Mouse (Mus musculus) urinary bladder, postnatal 25 days (tissue): ENCODE data around the gene Tbx3.

ENCODE experiments used
- DNase-seq: peaks from one replicate; pipeline ENCODE4 v3.0.0; 2022; ENCODE audit warnings: low spot score

The Tbx3 gene

DNA sequence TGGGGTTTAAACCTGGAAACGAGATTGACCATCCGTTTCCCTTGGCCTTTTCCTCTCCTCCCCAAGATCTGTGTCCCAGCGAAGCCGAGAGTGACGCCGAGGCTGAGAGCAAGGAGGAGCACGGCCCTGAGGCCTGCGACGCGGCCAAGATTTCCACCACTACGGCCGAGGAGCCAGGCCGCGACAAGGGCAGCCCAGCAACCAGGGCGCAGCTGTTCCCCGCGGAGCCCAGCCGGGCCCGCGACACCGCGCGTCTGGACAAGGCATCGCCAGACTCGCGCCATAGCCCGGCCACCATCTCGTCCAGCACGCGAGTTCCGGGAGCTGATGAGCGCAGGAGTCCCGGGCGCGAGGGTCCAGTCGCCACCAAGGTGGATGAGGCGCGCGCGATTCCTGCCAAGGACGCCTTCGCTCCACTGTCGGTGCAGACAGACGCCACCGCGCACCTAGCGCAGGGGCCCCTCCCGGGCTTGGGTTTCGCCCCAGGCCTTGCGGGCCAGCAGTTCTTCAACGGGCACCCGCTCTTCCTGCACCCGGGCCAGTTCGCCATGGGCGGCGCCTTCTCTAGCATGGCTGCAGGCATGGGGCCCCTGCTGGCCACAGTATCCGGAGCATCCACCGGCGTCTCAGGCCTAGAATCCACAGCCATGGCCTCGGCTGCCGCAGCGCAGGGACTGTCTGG, 10.0 kb downstream of the Tbx3 start:
- DNase-seq, result peak; percentile 37

DNA sequence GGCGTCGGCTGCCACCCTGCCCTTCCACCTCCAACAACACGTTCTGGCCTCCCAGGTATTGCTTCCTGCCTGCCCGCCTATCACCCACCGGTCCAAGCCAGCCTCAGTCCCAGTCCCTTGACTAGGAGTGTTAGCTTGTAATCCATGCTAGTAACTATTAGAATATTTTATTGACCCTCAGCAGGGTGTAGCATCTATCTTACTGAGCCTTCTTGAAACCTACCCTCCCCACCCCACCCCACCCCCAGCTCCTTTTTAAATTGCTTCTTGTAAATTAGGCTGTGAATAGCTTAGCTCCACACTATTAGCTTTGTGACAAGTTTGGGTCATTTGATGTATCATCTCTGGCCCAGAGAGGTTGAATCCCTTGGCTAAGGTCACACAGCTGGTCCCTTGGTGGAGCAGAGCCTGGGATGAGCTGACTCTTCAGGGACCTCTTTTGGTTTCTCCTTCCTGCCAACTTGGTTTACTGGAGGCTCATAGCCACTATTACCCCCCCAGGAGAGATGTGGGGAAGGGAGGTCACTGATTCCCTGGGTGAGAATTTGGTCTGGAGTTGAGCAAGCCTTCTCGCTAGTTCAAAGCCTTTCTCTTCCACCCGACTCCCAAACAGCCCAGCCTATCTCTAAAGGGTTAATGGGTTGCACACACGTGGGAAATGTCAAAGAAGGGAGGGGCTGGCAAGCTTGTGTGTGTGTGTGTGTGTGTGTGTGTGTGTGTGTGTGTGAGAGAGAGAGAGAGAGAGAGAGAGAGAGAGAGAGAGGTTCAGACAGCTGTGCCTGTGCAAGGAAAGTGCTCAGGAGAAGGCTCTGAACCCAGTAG, 10.8 kb downstream of the Tbx3 start:
- DNase-seq, result peak; percentile 20

DNA sequence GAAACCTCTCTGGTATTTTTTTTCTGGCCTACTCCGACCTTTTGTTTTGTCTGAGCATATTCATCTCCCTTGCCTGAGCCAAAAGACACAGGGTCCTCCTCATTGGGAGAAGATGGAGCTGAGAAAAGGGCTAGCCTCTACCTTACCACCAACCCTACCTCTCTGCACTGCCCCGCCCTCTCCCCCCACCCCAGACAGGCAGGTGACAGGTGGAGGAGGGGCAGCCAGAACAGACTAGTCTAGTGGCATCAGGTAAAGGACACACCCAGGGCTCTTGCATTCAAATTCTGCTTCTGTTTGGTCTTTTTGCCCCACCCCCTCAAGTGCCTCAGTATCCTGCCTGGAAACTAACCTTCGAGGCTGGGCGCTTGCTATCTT, 11.4 kb downstream of the Tbx3 start:
- peak; percentile 29 for DNase-seq

DNA sequence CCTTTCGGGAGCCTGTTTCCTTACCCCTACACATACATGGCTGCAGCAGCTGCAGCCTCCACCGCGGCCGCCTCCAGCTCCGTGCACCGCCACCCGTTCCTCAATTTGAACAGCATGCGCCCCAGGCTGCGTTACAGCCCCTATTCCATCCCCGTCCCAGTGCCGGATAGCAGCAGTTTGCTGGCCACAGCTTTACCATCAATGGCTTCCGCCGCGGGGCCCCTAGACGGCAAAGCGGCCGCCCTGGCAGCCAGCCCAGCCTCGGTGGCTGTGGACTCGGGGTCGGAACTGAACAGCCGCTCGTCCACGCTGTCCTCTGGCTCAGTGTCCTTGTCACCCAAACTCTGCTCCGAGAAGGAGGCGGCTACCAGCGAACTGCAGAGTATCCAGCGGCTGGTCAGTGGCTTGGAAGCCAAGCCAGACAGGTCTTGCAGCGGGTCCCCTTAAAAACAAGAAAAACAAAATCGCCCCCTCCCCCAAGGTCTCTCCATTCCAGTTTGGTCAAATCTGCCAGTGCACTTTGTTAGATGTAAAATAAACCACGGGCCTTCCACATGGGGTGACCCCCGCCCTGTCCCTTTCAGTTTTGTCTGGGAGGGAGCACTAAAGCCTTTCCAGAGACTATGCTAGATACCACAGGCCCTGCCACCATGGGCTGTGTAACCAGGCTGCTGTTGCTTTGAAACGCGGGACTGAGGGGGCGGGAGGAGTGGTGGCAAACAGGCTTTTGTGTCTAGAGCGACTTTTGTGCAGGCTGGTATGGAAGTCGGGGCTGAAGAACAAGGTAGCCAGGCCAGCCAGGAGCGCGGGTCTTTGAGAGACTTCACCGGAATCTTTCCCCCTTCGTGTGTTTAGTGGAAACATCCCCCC, 12.4 kb downstream of the Tbx3 start:
- peak; percentile 39 for DNase-seq

DNA sequence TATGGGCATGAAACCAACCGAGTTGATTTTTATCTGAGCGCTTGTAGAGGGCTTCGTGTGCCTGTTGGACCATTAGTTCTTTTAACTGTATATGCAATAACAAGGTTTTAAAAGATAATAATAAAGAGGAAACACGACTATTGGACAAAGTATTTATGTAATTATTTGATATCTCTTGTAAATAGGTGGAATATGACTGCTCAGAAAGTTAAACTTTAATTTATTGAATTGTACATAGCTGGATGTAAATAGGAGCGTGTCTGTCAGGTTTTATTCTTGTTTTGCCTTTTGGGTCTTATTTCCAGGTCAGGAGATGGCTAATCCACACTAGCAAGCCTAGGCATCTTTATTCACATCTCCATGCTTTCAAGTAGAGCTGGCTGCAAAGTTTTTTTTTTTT, 13.4 kb downstream of the Tbx3 start:
- no peak for DNase-seq

DNA sequence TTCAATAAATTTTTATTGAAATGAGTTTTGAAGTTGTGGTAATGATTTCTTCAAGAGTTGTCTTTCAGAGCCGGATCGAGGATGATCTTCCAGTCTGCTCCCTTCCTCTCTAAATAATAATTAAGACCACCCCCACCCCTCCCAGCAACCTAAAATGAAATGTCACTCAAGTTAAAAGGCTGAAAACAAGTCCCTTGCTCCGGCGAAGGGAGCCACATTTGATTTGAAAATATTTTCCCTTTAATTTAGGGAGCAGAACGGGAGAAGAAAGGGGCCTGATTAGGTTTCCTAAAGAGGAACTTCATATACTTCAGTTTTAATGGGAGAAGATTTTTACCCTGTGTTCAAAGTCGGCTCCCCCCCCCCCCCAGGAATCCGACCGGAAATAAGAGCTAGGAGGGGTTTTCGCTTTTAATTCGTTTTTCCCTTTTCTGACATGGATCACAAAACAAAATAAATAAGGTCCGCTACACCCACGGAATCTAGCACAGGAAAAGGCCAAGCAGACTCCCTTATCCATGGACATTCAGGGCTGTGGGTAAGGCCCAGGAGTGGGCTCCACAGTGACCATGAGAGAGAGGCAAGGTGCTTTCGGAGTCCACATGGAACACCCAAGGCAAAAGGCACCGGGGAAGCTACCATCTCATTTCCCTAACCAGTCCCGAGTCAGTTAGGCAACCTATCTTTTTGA, 14.4 kb downstream of the Tbx3 start:
- DNase-seq, result peak; percentile 22

DNA sequence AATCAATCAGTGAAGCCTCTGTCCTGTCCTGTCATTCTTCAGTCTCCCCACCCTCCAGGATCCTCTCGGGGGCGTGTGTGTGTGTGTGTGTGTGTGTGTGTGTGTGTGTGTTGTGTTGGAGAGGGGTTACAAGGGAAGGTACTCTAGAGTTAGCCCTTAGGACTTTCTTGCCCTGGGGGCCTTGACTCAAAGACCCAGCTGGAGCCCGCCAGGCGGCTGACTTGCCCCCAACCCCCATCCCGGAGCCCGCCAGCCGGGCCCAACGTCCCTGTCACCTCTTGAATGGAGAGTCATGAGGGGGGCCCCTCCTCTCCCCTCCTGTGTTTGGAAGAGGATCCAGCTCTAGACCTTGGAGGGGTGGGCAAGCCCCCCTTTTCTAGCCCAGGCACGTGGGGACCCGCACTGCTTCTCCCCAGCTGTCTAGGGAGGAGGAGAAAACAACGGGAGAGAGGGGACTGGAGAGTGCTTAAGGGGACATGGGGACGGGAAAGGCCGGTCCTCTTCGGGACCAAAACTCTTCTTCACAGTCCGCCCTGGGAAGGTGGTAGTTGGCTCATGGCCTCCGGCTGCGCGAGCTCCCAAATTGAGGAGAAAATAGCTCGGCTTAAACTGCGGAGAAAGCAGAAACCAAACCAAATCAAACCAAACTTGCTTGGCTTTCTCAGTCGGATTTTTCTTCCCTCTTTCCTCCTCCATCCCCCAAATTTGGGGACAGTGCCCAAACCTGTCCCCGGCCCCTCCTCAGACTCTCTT, 15.2 kb downstream of the Tbx3 start:
- peak; percentile 35 for DNase-seq

DNA sequence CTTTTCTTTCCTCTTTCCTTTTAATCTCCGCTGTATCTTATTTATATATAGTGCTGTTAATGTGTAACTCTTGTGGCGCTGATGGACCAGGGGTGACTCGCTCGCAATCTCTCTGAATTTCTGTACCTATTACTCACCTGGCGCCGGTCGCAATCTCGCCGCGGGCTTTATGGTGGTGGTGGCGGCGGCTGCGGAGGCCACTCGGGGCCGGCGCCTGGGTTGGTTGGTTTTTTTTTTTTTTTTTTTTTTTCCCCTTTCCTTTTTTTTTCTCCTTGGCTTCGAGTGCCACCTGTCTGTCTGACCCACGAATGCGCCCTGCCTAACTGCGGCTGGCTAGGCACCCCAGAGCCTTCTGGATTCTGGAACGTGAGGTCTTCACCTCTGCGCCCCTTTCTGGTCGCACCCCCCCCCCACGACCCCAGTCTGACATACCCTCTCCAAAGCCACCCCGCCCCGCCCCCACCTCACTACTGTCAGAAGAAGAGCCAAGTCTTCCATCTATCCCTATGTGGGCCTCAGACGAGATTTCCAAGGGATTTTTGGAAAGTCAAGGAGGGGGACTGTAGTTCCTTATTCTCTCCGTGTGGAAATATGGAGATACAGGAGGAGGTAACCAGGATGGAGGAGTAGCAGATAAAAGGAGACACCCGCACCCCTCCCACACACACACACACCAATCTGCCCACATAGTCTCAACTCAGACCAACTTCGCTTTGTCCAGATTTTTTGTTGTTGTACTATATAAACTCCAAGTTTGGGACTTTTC, 15.9 kb downstream of the Tbx3 start:
- peak; percentile 54 for DNase-seq

DNA sequence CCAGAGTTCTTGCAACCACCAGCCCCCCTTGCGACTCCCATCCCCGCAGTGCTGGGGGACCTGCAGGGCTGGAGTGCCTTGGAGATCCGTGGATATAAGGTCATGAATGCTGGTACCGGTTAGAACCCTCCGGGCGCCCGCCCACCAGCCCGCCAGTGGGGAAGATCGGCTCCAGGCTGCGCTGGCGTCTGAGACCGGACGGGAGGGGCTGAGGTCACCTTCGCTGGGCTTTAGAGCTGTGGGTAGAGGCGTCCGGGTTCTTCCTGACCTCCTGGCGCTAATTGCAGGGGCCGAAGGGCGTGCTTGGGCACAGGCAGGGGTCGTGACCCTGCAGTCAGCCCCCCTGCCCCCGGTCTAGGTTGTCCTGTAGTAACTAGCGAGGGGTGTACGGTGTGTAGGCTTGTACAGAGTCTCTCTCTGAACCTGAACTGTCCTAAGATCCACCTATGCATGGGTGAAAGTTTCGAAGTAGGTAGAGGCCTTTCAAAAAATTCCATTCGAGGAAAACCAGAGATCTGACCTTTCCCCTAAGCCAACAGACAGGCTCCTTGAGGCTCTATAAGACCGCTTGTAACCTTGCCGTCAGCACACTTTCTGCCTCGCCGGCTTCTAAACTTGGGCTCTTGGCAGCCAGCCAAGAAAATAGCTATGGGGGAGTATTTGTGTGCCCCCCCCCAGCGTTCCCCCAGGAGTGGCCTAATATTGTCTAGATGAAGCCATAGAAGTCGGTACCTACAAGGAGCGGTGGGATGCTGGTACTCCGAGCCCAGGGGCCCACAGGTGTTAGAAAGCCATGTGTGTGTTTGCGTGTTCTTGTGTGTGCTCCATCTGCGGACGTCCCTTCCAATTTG, 16.8 kb downstream of the Tbx3 start:
- peak; percentile 40 for DNase-seq

DNA sequence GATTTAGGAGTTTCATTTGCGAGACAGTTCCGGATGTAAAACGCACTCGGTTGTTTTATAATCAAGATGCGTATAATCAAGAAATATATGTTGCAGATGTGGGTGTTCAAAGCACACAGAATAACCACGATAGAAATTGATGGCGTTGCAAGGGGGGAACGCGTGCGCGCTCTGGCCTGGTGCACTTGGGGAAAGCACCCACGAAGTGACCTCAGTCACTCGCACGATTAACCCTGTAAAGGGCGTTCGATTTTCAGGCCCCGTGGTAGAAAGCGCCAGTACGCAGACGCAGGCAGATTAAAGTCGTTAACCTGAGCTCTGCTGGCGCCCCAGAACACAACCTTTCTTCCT, 17.4 kb downstream of the Tbx3 start:
- no peak for DNase-seq

DNA sequence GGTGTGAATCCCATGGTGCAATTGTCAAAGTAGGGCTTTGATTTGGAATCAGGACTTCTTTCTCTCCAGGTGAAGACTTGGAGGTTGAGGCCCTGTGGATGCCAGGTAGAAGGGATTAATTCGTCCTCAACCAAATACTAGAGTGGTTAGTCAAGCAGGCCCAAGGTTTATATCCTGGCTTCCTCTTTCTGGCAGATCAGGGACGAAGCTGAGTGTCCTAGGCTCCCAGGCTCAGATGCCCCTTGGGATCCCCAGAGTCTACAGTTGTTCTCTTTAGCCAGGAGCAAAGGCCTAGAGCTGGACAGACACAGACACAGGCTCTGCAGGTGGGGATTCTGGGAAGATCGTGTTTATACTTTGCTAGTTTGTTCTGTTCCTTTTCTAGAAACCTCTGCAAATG, 17.8 kb downstream of the Tbx3 start:
- no peak for DNase-seq

DNA sequence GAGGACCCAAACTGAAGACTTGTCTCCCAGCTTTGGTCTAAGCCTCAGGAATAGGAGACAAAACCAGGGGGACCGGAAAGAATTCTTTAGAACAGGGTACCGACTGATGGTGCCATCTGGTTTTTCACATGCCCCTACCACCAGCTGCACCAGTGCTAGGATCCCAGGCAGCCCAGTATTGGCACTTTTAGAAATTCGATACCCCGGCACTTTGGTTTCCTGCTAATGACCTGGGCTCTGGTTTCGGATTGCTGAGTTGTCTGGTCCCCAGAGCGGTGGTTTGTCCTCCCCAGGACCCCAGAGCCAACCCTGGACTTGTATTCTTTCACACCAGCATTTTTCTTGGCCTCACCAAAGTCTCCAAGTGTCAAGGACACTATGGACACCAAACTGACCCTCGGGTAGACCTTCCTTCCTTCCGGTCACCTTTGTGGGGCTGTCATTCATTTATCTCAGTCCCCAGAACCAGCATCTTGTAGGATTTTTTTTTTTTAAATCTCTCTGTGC, 18.5 kb downstream of the Tbx3 start:
- no peak for DNase-seq

DNA sequence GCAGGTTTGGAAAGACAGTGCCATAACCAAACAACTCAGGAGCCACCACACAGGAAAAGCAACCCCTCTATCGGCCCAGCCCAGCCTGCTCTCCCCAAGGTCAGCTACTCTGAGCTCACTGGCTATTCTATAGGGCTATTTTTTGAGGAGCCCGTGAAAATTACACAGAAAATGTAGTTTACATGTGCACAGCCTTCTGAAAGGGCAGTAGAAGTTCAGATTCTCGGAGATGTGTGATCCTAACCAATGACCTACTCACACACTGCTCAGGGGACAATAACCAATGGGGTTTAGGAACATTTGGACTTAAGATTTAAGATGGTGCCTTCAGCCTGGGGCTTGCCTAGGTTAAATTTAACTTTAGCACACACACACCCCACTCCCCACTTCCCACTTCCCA, 19.0 kb downstream of the Tbx3 start:
- DNase-seq, result no peak

DNA sequence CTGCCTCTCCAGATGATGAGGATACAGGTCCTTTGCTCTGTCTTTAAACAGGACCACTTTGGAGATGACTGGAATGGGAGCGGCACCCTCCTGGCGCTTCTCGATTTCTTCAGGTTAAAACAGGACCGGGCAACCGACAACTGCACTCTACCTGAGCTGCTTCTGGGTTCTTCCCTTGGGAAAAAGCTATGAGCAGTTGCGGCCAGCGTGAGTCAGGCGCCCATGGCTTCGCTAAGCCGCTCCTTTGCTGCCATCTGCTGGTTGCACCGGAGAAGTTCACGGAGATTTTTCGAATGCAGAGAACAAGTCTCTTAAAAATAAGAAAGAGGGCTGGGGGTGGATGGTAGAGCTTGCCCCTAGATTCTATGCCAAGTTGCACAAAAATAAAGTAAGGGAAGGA, 20.6 kb downstream of the Tbx3 start:
- DNase-seq, result peak; percentile 85

DNA sequence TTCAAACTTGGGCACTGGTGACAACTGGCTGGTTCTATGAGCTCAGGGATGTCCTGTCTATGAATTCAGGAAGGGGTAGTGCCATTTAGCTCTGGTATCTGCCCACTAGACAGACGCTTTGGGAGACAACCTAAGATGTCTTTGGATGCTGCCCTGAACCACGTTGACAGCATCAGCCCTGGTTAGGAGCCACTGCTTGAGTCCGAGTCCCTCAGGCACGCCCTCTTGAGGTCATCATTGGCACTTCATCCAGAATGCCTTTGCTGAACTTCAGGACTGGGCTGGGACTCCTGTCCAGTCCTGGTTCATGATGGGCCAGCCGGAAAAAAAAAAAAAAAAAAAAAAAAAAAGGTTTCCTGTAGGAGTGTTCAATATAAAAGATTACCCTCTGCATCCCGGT, 22.0 kb downstream of the Tbx3 start:
- no peak for DNase-seq

DNA sequence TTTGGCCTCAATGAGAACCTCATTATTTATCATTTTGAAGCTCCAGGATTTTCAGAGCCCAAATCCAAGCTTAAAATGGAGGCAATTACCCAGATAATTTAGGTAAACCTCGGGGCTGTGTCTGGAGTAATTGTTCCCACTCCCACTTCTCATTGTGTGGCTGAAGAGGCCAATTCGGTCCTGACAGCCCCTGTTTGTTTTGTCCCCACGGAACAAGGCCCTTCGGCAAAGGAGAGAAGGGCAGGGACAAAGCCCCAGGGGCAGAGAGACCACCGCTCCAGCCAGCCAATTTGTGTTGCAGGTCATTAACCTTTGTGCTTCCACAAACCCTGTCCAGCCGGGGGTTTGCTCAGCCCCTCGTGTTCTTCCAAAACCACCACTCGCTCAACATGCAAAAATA, 24.4 kb downstream of the Tbx3 start:
- no peak for DNase-seq

DNA sequence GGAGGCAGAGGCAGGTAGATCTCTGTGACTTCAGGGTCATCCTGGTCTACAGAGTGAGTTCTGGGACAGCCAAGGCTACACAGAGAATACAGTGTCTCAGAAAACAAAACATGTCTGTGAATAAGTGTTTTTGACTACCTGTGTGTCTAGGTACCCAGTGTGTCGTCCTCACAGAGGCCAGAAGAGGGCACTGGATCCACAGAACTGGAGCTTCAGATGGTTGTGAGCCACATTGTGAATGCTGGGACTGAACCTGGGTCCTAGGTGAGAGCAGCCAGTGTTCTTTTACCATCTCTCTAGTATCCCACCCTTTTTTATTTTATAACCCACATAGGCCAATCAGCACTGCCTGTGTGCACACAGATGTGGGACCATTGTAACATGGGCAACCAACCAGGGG, 32.6 kb downstream of the Tbx3 start:
- DNase-seq, result no peak

DNA sequence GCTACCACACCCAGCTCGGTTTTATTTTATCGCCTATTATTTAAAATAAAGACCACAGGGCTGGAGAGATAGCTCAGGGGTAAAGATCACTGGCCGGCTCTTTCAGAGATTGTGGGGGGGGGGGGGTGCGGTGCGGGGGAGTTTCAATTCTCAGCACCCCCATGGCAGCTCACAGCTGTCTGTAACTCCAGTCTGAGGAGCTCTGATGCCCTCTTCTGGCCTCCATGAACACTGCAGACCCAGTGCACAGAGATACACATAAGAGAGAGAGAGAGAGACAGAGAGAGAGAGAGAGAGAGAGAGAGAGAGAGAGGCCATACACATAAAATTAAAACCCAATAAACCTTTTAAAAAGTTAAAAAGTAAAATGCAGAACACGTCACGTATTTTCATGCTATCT, 34.4 kb downstream of the Tbx3 start:
- DNase-seq, result no peak

DNA sequence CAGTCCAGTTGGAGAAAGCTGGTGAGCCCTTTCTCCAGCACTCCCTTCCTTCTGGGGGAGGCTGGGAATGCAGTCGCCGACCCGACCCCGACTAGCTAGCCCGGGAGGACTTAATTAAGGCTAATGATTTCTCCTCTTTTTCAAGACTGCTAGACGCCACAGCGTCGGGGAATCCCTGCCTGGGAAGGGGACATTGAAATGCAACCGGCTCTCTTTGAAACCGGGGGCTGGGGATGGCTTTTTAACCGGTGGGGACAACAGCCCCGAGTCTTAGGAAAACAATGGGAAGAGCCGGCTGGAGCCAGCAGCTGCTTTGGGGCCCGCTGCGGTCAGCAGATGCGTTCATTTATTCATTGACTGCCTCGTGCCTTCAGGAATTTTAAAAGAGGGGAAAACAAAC, 36.0 kb downstream of the Tbx3 start:
- DNase-seq, result no peak
